Mouse (Mus musculus): ENCODE results near the gene Gm14214. TPM values are rescaled to one million over a fixed set of nuclear protein-coding genes. Genes with fewer than 3 reads are reported as not detected.
A peak's percentile ranks its signal among the peaks of the same experiment; 100 is the strongest.

Gene Gm14214
- total RNA-seq, 2 experiments from 2014 or later = not detected

GRCm38 (mm10) chr2:154779648-154780047 is 9.8 kb upstream of the Gm14214 start:
- no peak for ATAC-seq (replicated peaks; ENCODE audit: low FRiP score, poor library complexity, severe bottlenecking)

- no peak for ATAC-seq (replicated peaks; ENCODE audit: low FRiP score, poor library complexity, severe bottlenecking)
Measured at GRCm38 (mm10) chr2:154776496-154776895, 6.7 kb upstream of the Gm14214 start.

- ATAC-seq (replicated peaks; ENCODE audit: low FRiP score, poor library complexity, severe bottlenecking) = no peak; the same call in 1 of the 2 replicates
Measured at GRCm38 (mm10) chr2:154774032-154774431, 4.2 kb upstream of the Gm14214 start.

GRCm38 (mm10) chr2:154771604-154772003 is 1.8 kb upstream of the Gm14214 start:
- no peak for ATAC-seq (replicated peaks; ENCODE audit: low FRiP score, poor library complexity, severe bottlenecking)

GRCm38 (mm10) chr2:154767051-154767450 is 2.8 kb downstream of the Gm14214 start:
- ATAC-seq (replicated peaks; ENCODE audit: low FRiP score, poor library complexity, severe bottlenecking) = no peak

- 0 out of 2 replicates have a peak, but pooled peaks have one; percentile 16 for ATAC-seq (replicated peaks; ENCODE audit: low FRiP score, poor library complexity, severe bottlenecking)
Measured at GRCm38 (mm10) chr2:154765554-154766008, 4.2 kb downstream of the Gm14214 start.

GRCm38 (mm10) chr2:154764828-154765497 is 4.9 kb downstream of the Gm14214 start:
- ATAC-seq (replicated peaks; ENCODE audit: low FRiP score, poor library complexity, severe bottlenecking) = peak; percentile 77

GRCm38 (mm10) chr2:154763226-154763625 is 6.6 kb downstream of the Gm14214 start:
- ATAC-seq (replicated peaks; ENCODE audit: low FRiP score, poor library complexity, severe bottlenecking) = no peak

GRCm38 (mm10) chr2:154758454-154758853 is 11.4 kb downstream of the Gm14214 start:
- no peak for ATAC-seq (replicated peaks; ENCODE audit: low FRiP score, poor library complexity, severe bottlenecking)

- no peak for ATAC-seq (replicated peaks; ENCODE audit: low FRiP score, poor library complexity, severe bottlenecking)
Measured at GRCm38 (mm10) chr2:154757691-154758090, 12.1 kb downstream of the Gm14214 start.

- ATAC-seq (replicated peaks; ENCODE audit: low FRiP score, poor library complexity, severe bottlenecking) = no peak
Measured at GRCm38 (mm10) chr2:154755791-154756190, 14.0 kb downstream of the Gm14214 start.

- no peak for ATAC-seq (replicated peaks; ENCODE audit: low FRiP score, poor library complexity, severe bottlenecking)
Measured at GRCm38 (mm10) chr2:154754068-154754560, 15.7 kb downstream of the Gm14214 start.

- no peak for ATAC-seq (replicated peaks; ENCODE audit: low FRiP score, poor library complexity, severe bottlenecking)
Measured at GRCm38 (mm10) chr2:154751924-154752323, 17.9 kb downstream of the Gm14214 start.

- no peak for ATAC-seq (replicated peaks; ENCODE audit: low FRiP score, poor library complexity, severe bottlenecking)
Measured at GRCm38 (mm10) chr2:154749046-154750036, 20.5 kb downstream of the Gm14214 start.

GRCm38 (mm10) chr2:154748383-154748782 is 21.4 kb downstream of the Gm14214 start:
- ATAC-seq (replicated peaks; ENCODE audit: low FRiP score, poor library complexity, severe bottlenecking) = 0 out of 2 replicates have a peak, but pooled peaks have one; percentile 27

GRCm38 (mm10) chr2:154743915-154744314 is 25.9 kb downstream of the Gm14214 start:
- no peak for ATAC-seq (replicated peaks; ENCODE audit: low FRiP score, poor library complexity, severe bottlenecking)

GRCm38 (mm10) chr2:154742911-154743819 is 26.7 kb downstream of the Gm14214 start:
- no peak for ATAC-seq (replicated peaks; ENCODE audit: low FRiP score, poor library complexity, severe bottlenecking)

- ATAC-seq (replicated peaks; ENCODE audit: low FRiP score, poor library complexity, severe bottlenecking) = no peak
Measured at GRCm38 (mm10) chr2:154738621-154739020, 31.2 kb downstream of the Gm14214 start.

- ATAC-seq (replicated peaks; ENCODE audit: low FRiP score, poor library complexity, severe bottlenecking) = no peak
Measured at GRCm38 (mm10) chr2:154735986-154736385, 33.8 kb downstream of the Gm14214 start.

Measured in erythroid progenitor cell, adult 5-6 weeks (primary cell).